Mouse (Mus musculus) small intestine, adult 2 months (tissue): ENCODE results near the gene Plcb4. TPM values are rescaled to one million over a fixed set of nuclear protein-coding genes. Genes with fewer than 3 reads are reported as not detected.

Experiments used
- H3K27ac ChIP-seq: fragments of 200-500 bp; 2 replicates; pipeline ENCODE4 v1.5.1; 2012; ENCODE audit warnings: low read depth, low read length, control low read depth, inconsistent platforms; ENCODE audit not compliant: insufficient read depth
- H3K27me3 ChIP-seq: fragments of 200-500 bp; 2 replicates; pipeline ENCODE4 v1.6.1; 2012; ENCODE audit warnings: mild to moderate bottlenecking, moderate library complexity, low read length, inconsistent platforms; ENCODE audit not compliant: control insufficient read depth, insufficient read depth
- H3K36me3 ChIP-seq: fragments of 200-500 bp; 2 replicates; pipeline ENCODE4 v1.6.1; 2012; ENCODE audit warnings: mild to moderate bottlenecking, low read length, control low read depth, inconsistent platforms; ENCODE audit not compliant: control insufficient read depth, insufficient read depth
- H3K4me1 ChIP-seq: fragments of 200-500 bp; 2 replicates; pipeline ENCODE4 v1.6.1; 2012; ENCODE audit warnings: low read length, inconsistent platforms, mixed read lengths; ENCODE audit not compliant: control insufficient read depth, insufficient read depth, insufficient read length
- H3K4me3 ChIP-seq: fragments of 200-500 bp; 2 replicates; pipeline ENCODE4 v1.5.1; 2012; ENCODE audit warnings: low read depth, mild to moderate bottlenecking, control low read depth, inconsistent platforms, low read length, moderate library complexity
- CTCF ChIP-seq: fragments of 200-500 bp; IDR thresholded peaks from 2 replicates; pipeline ENCODE4 v1.5.1; 2012; ENCODE audit warnings: low read depth, mild to moderate bottlenecking, control low read depth, inconsistent platforms, low read length, moderate library complexity, mixed read lengths; ENCODE audit not compliant: insufficient replicate concordance, insufficient read length; ENCODE audit errors: extremely low read depth
- POLR2A ChIP-seq: fragments of 200-500 bp; IDR thresholded peaks from 2 replicates; pipeline ENCODE4 v1.6.1; 2012; ENCODE audit warnings: low read depth, mild to moderate bottlenecking, control low read depth, inconsistent platforms, low read length, moderate library complexity
- WGBS: fragments of 180-500 bp; shearing (Covaris S2); methylation state at CpG from one replicate; pipeline ENCODE4 v1.1.7; 2018; 5-methylcytosine and 5-hydroxymethylcytosine counted together
- polyA plus RNA-seq: library from polyadenylated mRNA; depleted of rRNA; stranded (reverse); fragments of >200 nt; gene quantifications from 2 replicates; pipeline ENCODE4 v1.2.3, GENCODE M21; 2012

Gene Plcb4
- polyA plus RNA-seq, 1 experiment, result 1.9 TPM

DNA sequence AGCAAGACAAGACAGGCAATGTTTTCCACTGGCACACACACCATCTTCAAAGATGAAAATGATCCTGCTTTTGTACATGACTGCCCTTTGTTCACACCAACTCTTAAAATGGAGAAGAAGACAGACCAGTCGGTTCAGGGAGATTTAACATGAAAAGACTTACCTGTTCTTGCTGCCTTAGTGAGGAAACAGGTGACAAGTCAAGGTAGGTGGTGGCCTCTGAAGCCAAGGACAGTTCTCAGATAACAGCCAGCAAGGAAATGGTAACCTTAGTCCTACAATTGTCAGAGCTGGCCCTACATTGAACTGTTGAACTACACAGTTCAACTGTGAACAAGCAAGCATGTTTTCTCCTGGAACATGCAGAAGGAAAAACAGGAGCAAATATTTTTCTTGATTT is 17.8 kb upstream of the Plcb4 start:
- Histone ChIP-seq H3K27me3 (no peaks in the 10 kb centered on the region), H3K36me3 (no peaks in the 10 kb centered on the region), H3K4me3 (no peak overlapping the region), H3K27ac (no peak overlapping the region), H3K4me1 (no peaks in the 10 kb centered on the region)
- no peak for TF ChIP-seq POLR2A
- TF ChIP-seq CTCF, result no peak
- 47% methylated on average over 1 of the region's 1 CpGs for WGBS

DNA sequence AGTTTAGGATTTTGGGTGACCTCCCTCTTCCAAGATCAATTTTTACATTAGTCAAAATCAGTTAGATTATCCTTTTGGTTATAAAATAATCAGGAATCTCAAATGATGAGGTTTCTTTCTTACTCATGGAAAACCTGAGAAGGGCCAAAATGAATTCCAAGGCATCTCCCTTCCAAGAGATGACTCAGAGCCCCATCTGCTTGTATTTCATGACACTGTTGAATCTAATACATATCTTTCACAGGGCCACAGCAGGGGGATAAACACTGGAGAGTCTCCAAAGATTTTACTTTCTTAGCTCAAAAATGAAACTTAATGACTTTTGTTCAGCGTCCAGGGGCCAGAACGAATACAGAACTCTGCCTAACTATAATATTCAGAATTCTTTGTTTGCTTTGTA is 17.2 kb upstream of the Plcb4 start:
- no peaks in the 10 kb centered on the region for H3K4me1 ChIP-seq
- TF ChIP-seq POLR2A (no peak), CTCF (no peak)
- no peak overlapping the region for H3K27ac ChIP-seq
- H3K27me3 ChIP-seq, result no peaks in the 10 kb centered on the region
- WGBS, result 65% methylated on average over 2 of the region's 2 CpGs
- H3K4me3 ChIP-seq, result no peak overlapping the region
- no peaks in the 10 kb centered on the region for H3K36me3 ChIP-seq

DNA sequence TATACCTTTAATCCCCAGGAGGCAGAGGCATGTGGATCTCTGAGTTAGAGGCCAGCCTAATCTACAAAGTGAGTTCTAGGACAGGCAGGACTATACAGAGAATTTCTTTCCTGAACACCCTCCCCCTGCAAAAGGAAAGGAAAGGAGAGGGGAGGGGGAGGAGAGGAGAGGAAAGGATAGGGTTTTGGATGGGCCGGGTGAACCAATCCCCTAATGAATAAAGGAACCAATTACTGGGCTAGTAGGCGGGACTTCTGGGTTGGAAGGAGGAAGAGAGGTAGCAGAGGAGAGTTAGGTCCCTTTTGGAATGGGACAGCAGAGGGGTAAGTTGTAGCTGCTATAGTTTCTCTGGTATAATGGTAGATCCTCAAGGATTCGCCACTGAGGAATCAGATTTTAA is 12.6 kb upstream of the Plcb4 start:
- 84% methylated on average over 3 of the region's 3 CpGs for WGBS
- H3K27ac ChIP-seq, result no peak overlapping the region
- TF ChIP-seq POLR2A (no peak), CTCF (no peak)
- no peak overlapping the region for H3K4me3 ChIP-seq
- no peaks in the 10 kb centered on the region for H3K4me1 ChIP-seq
- no peaks in the 10 kb centered on the region for H3K36me3 ChIP-seq
- no peaks in the 10 kb centered on the region; the same call in 1 of the 2 replicates for H3K27me3 ChIP-seq

DNA sequence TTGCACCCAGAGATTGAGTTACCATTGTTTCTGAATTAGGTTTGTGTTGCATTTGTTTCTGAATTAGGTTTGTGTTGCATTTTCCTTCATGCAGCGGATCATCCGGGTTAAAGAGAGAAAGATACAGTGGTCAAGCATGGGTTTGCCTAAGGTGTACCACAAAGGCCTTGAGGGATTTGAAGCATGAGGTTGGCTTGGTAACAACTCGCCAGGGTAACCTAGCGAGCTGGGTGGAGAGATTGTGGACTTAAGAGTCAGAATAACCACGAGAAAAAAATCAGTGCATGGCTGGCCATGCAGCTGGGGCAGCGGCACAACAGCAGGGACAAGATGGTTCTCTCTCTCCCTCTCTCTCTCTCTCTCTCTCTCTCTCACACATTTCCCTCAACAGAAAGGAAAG is 12.2 kb upstream of the Plcb4 start:
- no peaks in the 10 kb centered on the region for H3K4me1 ChIP-seq
- no peaks in the 10 kb centered on the region for H3K36me3 ChIP-seq
- H3K27me3 ChIP-seq, result no peaks in the 10 kb centered on the region; the same call in 1 of the 2 replicates
- no peak overlapping the region for H3K27ac ChIP-seq
- TF ChIP-seq POLR2A, result no peak
- no peak for TF ChIP-seq CTCF
- H3K4me3 ChIP-seq, result no peak overlapping the region
- 82% methylated on average over 6 of the region's 6 CpGs for WGBS

DNA sequence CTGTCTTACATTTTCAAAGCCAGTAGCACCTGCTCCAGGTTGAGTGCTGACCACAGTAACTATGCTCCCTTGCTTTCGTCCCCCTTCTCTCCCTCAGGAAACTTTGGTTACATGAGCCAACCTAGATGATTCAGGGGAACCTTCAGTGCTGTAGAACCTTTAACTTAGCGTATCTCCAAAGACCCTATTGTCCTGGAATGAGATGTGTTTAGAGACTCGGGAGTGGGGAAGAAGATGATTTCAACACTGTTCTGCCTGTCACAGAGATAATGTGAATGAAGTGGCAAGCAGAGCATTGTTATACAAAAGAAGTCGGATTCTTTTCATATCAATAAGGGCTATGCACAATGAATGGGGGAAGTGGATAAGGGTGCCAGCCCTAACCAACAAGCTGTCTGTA is 10.8 kb upstream of the Plcb4 start:
- TF ChIP-seq CTCF (no peak), POLR2A (no peak)
- no peaks in the 10 kb centered on the region for H3K4me1 ChIP-seq
- no peak overlapping the region for H3K27ac ChIP-seq
- WGBS, result 81% methylated on average over 4 of the region's 4 CpGs
- H3K36me3 ChIP-seq, result no peaks in the 10 kb centered on the region
- no peak overlapping the region for H3K4me3 ChIP-seq
- no peaks in the 10 kb centered on the region; the same call in 1 of the 2 replicates for H3K27me3 ChIP-seq

DNA sequence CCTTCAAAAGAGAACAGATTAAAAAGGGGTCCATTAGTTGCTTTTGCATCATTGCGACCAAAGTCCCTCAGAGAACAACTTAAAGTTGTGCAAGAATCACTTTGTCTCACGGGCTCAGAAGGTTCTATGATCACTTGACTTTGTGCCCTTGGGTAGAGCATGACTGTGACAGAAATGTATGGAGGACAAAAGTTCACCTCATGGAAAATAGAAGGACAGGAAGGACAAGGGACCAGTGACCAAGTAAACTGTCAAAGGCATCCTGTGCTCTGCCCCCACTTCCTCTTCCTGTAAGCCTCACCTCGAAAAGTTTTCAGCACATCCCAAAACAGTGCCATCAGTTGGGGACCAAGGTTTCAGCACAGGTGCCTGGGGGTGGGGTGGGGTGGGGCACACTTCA is 7.9 kb upstream of the Plcb4 start:
- Histone ChIP-seq H3K27me3 (no peaks in the 10 kb centered on the region; the same call in 1 of the 2 replicates), H3K4me1 (no peaks in the 10 kb centered on the region), H3K4me3 (no peak overlapping the region), H3K36me3 (no peaks in the 10 kb centered on the region), H3K27ac (no peak overlapping the region)
- TF ChIP-seq POLR2A (no peak), CTCF (no peak)
- WGBS, result 64% methylated on average over 3 of the region's 3 CpGs

DNA sequence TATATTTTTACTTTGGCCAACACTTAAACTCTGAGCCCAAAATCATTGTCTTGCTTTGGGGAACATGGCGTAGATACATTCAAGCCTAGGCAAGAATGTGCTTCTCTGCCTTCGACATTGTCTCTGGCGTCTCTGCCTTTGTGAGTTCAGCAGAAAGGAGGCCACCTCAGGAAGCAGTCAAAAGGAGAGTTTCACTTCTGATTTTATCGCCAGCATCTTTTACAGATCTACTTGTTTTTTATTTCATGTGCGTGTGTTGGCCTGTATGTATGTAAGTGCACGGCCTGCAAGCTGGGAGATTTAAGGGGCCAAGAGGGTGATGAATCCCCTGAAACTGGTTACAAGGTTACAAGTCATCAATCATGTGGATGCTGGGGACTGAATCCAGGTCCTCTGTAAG is 6.8 kb upstream of the Plcb4 start:
- TF ChIP-seq CTCF, result no peak
- no peak for TF ChIP-seq POLR2A
- no peak overlapping the region for H3K27ac ChIP-seq
- H3K27me3 ChIP-seq, result no peaks in the 10 kb centered on the region; the same call in 1 of the 2 replicates
- H3K4me1 ChIP-seq, result no peaks in the 10 kb centered on the region
- H3K4me3 ChIP-seq, result no peak overlapping the region
- 88% methylated on average over 6 of the region's 6 CpGs for WGBS
- H3K36me3 ChIP-seq, result no peaks in the 10 kb centered on the region

DNA sequence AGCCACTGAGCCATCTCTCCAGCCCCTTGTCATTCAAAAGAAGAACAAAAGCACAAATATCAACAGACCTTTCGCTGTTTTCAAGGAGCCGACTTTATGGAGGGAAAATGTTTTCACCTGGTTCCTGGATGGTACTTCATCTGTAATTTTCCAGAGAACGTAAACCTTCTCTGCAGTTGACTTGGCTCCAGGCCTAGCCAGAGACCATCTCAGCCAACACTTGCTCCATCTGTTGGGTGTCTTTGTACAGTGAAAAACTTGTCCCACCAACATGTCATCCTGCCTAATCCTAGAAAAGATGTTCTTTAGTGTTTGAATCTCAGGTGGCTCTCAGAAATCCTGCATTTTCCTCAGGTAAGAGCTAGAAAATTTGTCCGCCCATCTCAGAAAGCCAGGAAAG is 6.4 kb upstream of the Plcb4 start:
- no peak for TF ChIP-seq CTCF
- TF ChIP-seq POLR2A, result no peak
- H3K4me3 ChIP-seq, result no peak overlapping the region
- no peak overlapping the region for H3K27ac ChIP-seq
- H3K4me1 ChIP-seq, result no peaks in the 10 kb centered on the region
- 82% methylated on average over 4 of the region's 4 CpGs for WGBS
- H3K27me3 ChIP-seq, result no peaks in the 10 kb centered on the region; the same call in 1 of the 2 replicates
- no peaks in the 10 kb centered on the region for H3K36me3 ChIP-seq
